Mouse (Mus musculus) limb, embryonic 13.5 days (tissue): Measurements from ENCODE around the gene Foxn3. TPM values are rescaled to one million over a fixed set of nuclear protein-coding genes. Genes with fewer than 3 reads are reported as not detected.

Experiments
- ATAC-seq: fragments of 200-750 bp; cut with Nextera tagmentation; 2 replicates; pipeline ENCODE4 v1.8.0; 2017; ENCODE audit warnings: low read depth, moderate number of reproducible peaks, moderate TSS enrichment; ENCODE audit not compliant: low FRiP score
- H3K27ac ChIP-seq: fragments of 300-500 bp; sonication (generic); 2 replicates; pipeline ENCODE4 v1.5.1; 2015; ENCODE audit warnings: inconsistent platforms, mild to moderate bottlenecking, moderate library complexity
- H3K27me3 ChIP-seq: fragments of 300-500 bp; sonication (generic); 2 replicates; pipeline ENCODE4 v1.6.1; 2015; ENCODE audit warnings: mild to moderate bottlenecking, inconsistent platforms
- H3K36me3 ChIP-seq: fragments of 300-500 bp; sonication (generic); 2 replicates; pipeline ENCODE4 v1.6.1; 2015; ENCODE audit warnings: inconsistent platforms, mild to moderate bottlenecking, moderate library complexity
- H3K4me1 ChIP-seq: fragments of 300-500 bp; sonication (generic); 2 replicates; pipeline ENCODE4 v1.6.1; 2015; ENCODE audit warnings: inconsistent platforms
- H3K4me2 ChIP-seq: fragments of 300-500 bp; sonication (generic); replicated peaks from 2 replicates; pipeline ENCODE4 v1.6.1; 2015; ENCODE audit warnings: inconsistent platforms, mild to moderate bottlenecking, moderate library complexity
- H3K4me3 ChIP-seq: fragments of 300-500 bp; sonication (generic); 2 replicates; pipeline ENCODE4 v1.5.1; 2015; ENCODE audit warnings: moderate library complexity, mild to moderate bottlenecking, inconsistent platforms
- H3K9ac ChIP-seq: fragments of 300-500 bp; sonication (generic); 2 replicates; pipeline ENCODE4 v1.6.1; 2015; ENCODE audit warnings: mild to moderate bottlenecking, inconsistent platforms
- H3K9me3 ChIP-seq: fragments of 300-500 bp; sonication (generic); 2 replicates; pipeline ENCODE4 v1.6.1; 2016; ENCODE audit warnings: inconsistent platforms
- WGBS: fragments of 180-500 bp; shearing (Covaris S2); methylation state at CpG from one replicate; pipeline ENCODE4 v1.1.7; 2015; 5-methylcytosine and 5-hydroxymethylcytosine counted together
- polyA plus RNA-seq: library from polyadenylated mRNA; unstranded; fragments of >200 nt; fragmentation: Nextera tagmentation; extraction: Ambion mirVana; gene quantifications from 2 replicates; pipeline ENCODE4 v1.2.1, GENCODE M21; 2015

The Foxn3 gene
- polyA plus RNA-seq, 1 experiment from 2014 or later, result 130 TPM

GRCm38 (mm10) chr12:99518126-99518525 is 45.3 kb downstream of the Foxn3 start:
- H3K27ac ChIP-seq, result no peak overlapping the region
- no peak overlapping the region for H3K9ac ChIP-seq
- 87% methylated on average over 12 of the region's 12 CpGs for WGBS
- H3K36me3 ChIP-seq, result no peaks in the 10 kb centered on the region
- no peaks in the 10 kb centered on the region for H3K27me3 ChIP-seq
- H3K4me3 ChIP-seq, result no peak overlapping the region
- H3K4me1 ChIP-seq, result peaks cover 24% of the 10 kb centered on the region; the same call in 1 of the 2 replicates
- ATAC-seq, result no peak
- no peak overlapping the region for H3K4me2 ChIP-seq
- H3K9me3 ChIP-seq, result no peaks in the 10 kb centered on the region

- Histone ChIP-seq H3K27ac (no peak overlapping the region), H3K4me2 (no peak overlapping the region), H3K4me1 (peaks cover 24% of the 10 kb centered on the region; the same call in 1 of the 2 replicates), H3K4me3 (no peak overlapping the region), H3K36me3 (no peaks in the 10 kb centered on the region), H3K9me3 (no peaks in the 10 kb centered on the region), H3K9ac (no peak overlapping the region), H3K27me3 (no peaks in the 10 kb centered on the region)
- WGBS, result 92% methylated on average over 5 of the region's 5 CpGs
- ATAC-seq, result no peak
These were observed 46.1 kb downstream of the Foxn3 start for GRCm38 (mm10) chr12:99517296-99517695.

DNA sequence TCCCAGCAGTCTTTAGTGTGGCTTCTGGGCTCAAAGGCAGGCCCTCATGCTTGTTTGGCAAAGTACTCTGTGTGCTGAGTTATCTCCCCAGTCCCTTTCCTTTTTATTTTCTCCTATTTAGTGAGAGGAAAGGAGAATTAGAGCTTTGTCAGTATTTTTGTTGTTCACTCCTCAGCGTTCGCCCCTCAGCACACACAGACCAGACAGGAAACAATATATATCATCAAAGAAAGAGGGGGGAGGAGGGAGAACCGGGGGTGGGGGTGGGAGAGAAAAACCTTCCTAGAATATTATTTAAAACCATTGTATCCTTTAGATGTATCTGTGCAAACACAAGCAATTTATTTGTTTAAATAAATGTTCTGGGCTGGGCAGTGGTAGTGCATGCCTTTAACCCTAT is 47.9 kb downstream of the Foxn3 start:
- no peak overlapping the region for H3K4me2 ChIP-seq
- H3K27me3 ChIP-seq, result no peaks in the 10 kb centered on the region
- peaks cover 24% of the 10 kb centered on the region; the same call in 1 of the 2 replicates for H3K4me1 ChIP-seq
- no peak for ATAC-seq
- H3K9me3 ChIP-seq, result no peaks in the 10 kb centered on the region
- H3K27ac ChIP-seq, result no peak overlapping the region
- no peaks in the 10 kb centered on the region for H3K36me3 ChIP-seq
- WGBS, result 52% methylated on average over 3 of the region's 3 CpGs
- H3K4me3 ChIP-seq, result no peak overlapping the region
- H3K9ac ChIP-seq, result no peak overlapping the region

DNA sequence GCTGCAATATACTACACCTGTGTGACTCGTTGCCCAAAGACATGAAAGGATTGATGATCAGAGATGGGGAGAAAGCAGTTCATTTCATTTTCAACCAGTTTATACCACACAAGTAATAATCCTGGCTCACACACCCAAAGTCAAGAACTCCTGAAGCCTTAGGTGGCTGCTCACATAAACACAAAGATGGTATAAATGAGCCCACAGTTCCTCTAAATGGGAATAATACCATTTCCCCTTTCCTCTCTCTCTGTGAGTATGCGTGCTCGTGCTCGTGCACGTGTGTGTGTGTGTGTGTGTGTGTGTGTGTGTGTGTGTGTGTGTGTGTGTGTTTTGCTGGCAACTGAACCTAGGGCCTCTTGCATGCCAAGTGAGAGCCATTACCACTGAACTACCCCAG is 51.7 kb downstream of the Foxn3 start:
- 0 out of 2 replicates have a peak, but pooled peaks cover 3% of the 10 kb centered on the region for H3K4me1 ChIP-seq
- no peak overlapping the region for H3K4me3 ChIP-seq
- H3K4me2 ChIP-seq, result no peak overlapping the region
- H3K36me3 ChIP-seq, result peaks cover 4% of the 10 kb centered on the region; the same call in 1 of the 2 replicates
- no peak overlapping the region for H3K9ac ChIP-seq
- no peak overlapping the region for H3K27ac ChIP-seq
- 88% methylated on average over 5 of the region's 5 CpGs for WGBS
- peaks cover 3% of the 10 kb centered on the region; the same call in 1 of the 2 replicates for H3K9me3 ChIP-seq
- ATAC-seq, result no peak
- H3K27me3 ChIP-seq, result no peaks in the 10 kb centered on the region

- no peak overlapping the region for H3K4me2 ChIP-seq
- peaks cover 6% of the 10 kb centered on the region; the same call in 1 of the 2 replicates for H3K36me3 ChIP-seq
- H3K27me3 ChIP-seq, result no peaks in the 10 kb centered on the region
- H3K9me3 ChIP-seq, result peaks cover 6% of the 10 kb centered on the region; the same call in 1 of the 2 replicates
- WGBS, result 31% methylated on average over 5 of the region's 5 CpGs
- H3K4me3 ChIP-seq, result no peak overlapping the region
- H3K27ac ChIP-seq, result no peak overlapping the region
- H3K9ac ChIP-seq, result no peak overlapping the region
- no peak for ATAC-seq
- H3K4me1 ChIP-seq, result 0 out of 2 replicates have a peak, but pooled peaks cover 3% of the 10 kb centered on the region
These were observed 52.6 kb downstream of the Foxn3 start for GRCm38 (mm10) chr12:99510759-99511158.

DNA sequence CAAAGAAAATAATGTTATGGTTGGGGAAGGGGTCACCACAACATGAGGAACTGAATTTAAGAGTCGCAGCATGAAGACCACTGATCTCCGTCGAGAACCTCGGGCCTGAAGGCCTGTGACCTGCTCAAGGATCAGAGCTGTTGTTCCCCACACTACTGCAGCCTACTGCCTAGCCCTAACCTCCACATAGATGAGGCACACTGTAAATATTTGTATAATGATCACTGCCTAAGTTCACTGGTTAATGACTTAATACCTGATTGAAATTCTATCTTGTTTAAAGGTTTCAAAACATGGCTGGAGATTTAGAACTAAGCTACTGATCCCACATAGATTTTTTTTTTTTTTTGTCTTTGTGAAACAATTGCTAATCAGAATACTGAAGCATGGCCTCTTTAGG is 61.2 kb downstream of the Foxn3 start:
- H3K36me3 ChIP-seq, result peaks cover 3% of the 10 kb centered on the region; the same call in 1 of the 2 replicates
- no peak overlapping the region for H3K4me2 ChIP-seq
- ATAC-seq, result no peak
- H3K4me1 ChIP-seq, result no peaks in the 10 kb centered on the region
- H3K4me3 ChIP-seq, result no peak overlapping the region
- no peak overlapping the region for H3K9ac ChIP-seq
- H3K27ac ChIP-seq, result no peak overlapping the region
- WGBS, result 90% methylated on average over 4 of the region's 4 CpGs
- H3K9me3 ChIP-seq, result peaks cover 6% of the 10 kb centered on the region; the same call in 1 of the 2 replicates
- no peaks in the 10 kb centered on the region for H3K27me3 ChIP-seq

GRCm38 (mm10) chr12:99498978-99499694 is 64.2 kb downstream of the Foxn3 start:
- Histone ChIP-seq H3K27ac (no peak overlapping the region), H3K9ac (no peak overlapping the region), H3K4me2 (no peak overlapping the region), H3K27me3 (no peaks in the 10 kb centered on the region), H3K4me1 (peaks cover 12% of the 10 kb centered on the region; the same call in 1 of the 2 replicates), H3K9me3 (0 out of 2 replicates have a peak, but pooled peaks cover 1% of the 10 kb centered on the region), H3K4me3 (no peak overlapping the region), H3K36me3 (no peaks in the 10 kb centered on the region; the same call in 1 of the 2 replicates)
- ATAC-seq, result no peak
- WGBS, result 78% methylated on average over 9 of the region's 9 CpGs

DNA sequence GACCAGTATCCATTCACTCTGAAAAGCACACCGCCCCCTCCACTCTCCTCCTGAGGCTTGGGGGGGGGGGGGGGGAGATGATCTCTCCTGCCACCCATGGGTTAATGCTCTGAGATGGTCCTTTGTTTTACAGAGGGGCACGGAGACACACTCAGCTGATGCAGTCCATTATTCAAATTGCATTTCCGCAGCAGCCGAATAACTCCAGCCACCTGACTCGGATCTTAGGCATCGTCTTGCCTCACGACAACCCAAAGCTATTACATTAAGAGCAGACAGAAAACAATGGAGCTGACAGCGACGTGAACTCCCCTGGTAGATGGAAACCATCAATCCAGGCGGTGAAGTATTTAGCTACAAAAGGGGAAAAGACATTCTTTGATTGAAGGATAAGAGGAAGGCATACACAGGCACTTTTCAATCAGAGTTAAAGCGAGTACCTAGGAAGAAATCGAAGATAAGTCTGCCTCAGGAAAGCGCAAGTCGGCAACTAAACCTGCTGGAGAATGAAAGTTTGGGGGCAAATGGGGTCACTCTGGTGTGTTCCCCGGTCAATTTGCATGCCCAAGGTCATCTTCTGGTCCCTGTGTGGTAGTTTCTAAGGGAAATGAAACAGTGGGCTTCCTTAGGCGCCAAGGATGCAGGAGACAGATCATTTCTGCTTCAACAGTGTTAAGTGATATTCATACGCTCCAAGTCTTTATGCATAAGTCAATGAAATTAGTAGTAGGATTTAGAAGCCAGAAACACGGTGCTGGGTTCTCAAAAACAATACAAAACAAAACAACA is 65.0 kb downstream of the Foxn3 start:
- Histone ChIP-seq H3K4me2 (no peak overlapping the region), H3K9ac (no peak overlapping the region), H3K9me3 (0 out of 2 replicates have a peak, but pooled peaks cover 5% of the 10 kb centered on the region), H3K36me3 (no peaks in the 10 kb centered on the region; the same call in 1 of the 2 replicates), H3K27me3 (no peaks in the 10 kb centered on the region), H3K4me3 (no peak overlapping the region), H3K27ac (no peak overlapping the region), H3K4me1 (peaks cover 12% of the 10 kb centered on the region; the same call in 1 of the 2 replicates)
- ATAC-seq, result no peak
- 72% methylated on average over 18 of the region's 18 CpGs for WGBS

- WGBS, result 85% methylated on average over 3 of the region's 3 CpGs
- Histone ChIP-seq H3K9me3 (0 out of 2 replicates have a peak, but pooled peaks cover 5% of the 10 kb centered on the region), H3K36me3 (no peaks in the 10 kb centered on the region; the same call in 1 of the 2 replicates), H3K27me3 (no peaks in the 10 kb centered on the region), H3K4me2 (no peak overlapping the region), H3K9ac (no peak overlapping the region), H3K27ac (no peak overlapping the region), H3K4me3 (no peak overlapping the region), H3K4me1 (peaks cover 12% of the 10 kb centered on the region; the same call in 1 of the 2 replicates)
- ATAC-seq, result no peak
These were observed 66.4 kb downstream of the Foxn3 start for GRCm38 (mm10) chr12:99496945-99497344.

DNA sequence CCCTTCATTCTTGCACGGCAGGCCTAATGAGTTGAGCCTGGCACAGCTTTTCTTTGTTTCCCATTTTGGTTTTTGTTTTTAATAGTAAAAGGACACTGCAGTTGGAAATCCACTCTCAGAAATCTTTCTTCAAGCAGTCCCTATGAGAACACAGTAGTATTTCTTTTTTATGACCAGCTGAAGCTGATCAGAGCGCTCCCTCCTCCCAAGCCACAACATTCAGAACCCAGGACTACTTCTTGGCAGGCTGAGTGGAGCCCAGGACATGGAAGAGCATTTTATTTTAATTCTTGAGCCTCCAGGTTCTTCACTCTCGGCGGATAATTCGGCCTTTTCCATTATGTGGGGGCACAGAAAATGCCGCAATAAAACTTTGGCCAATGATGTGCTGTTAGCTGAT is 73.2 kb downstream of the Foxn3 start:
- Histone ChIP-seq H3K4me2 (peak overlapping the region; percentile 30), H3K9ac (no peak overlapping the region), H3K9me3 (0 out of 2 replicates have a peak, but pooled peaks cover 5% of the 10 kb centered on the region), H3K27me3 (no peaks in the 10 kb centered on the region), H3K4me3 (no peak overlapping the region), H3K36me3 (no peaks in the 10 kb centered on the region; the same call in 1 of the 2 replicates), H3K4me1 (peaks cover 48% of the 10 kb centered on the region), H3K27ac (peak overlapping the region; percentile 75; the same call in 1 of the 2 replicates)
- WGBS, result 40% methylated on average over 6 of the region's 6 CpGs
- ATAC-seq, result peak; percentile 78; the same call in 1 of the 2 replicates

DNA sequence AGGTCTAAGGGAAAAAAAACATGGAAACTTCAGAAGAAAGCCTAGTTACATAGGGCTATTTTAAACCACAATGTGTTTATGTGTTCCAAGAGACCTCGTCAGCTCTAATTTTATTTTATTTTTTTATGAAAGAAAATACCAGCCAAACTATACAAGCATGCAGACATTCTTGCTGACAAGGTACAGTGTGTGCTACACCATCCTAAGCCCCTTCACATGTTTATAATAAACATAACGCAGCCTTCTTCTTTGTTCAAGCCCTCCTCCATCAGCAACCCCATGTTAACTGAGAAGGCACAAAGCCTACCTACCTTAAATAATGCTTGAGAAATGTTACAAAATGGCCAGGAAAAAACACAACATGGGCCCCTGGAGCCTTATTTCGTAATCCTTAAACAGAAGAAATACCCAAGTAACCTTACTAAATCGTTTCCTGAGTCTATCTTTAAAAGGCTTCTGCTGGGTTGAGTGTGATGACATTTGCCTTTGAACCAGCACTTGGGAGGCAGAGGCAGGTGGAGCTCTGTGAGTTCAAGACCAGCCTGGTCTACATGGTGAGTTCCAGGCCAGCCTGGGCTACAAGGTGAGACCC is 74.3 kb downstream of the Foxn3 start:
- H3K27me3 ChIP-seq, result no peaks in the 10 kb centered on the region
- H3K27ac ChIP-seq, result peak overlapping the region; percentile 29; the same call in 1 of the 2 replicates
- no peak overlapping the region for H3K4me2 ChIP-seq
- ATAC-seq, result peak; percentile 75
- peaks cover 43% of the 10 kb centered on the region for H3K4me1 ChIP-seq
- H3K36me3 ChIP-seq, result no peaks in the 10 kb centered on the region; the same call in 1 of the 2 replicates
- no peak overlapping the region for H3K4me3 ChIP-seq
- WGBS, result 55% methylated on average over 4 of the region's 4 CpGs
- no peak overlapping the region for H3K9ac ChIP-seq
- 0 out of 2 replicates have a peak, but pooled peaks cover 3% of the 10 kb centered on the region for H3K9me3 ChIP-seq
